Mouse (Mus musculus): Measurements from ENCODE around the gene Nop9. TPM values are rescaled to one million over a fixed set of nuclear protein-coding genes. Genes with fewer than 3 reads are reported as not detected.
A peak's percentile ranks its signal among the peaks of the same experiment; 100 is the strongest.

Gene Nop9
- polyA plus RNA-seq, 1 experiment: not detected

DNA sequence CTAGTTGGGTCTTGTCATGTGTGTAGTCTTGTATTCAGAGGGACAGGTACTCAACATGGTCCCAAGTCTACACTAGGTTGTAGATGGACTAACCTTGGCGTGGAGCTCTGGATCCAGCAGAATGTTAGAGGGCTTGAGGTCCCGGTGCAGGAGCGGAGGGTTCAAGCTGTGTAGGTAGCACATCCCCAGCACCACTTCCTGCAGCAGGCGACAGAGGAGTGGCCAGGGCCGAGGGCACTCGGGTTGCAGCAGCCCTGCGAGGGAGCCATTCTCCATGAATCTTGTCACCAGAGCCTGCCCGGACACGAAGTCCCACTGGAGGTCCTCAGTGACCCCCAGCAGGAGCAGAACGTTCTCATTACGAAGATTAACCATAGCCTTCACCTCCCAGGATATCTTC is 42.2 kb downstream of the Nop9 start:
- Histone ChIP-seq H3K4me1 (ENCODE audit: control insufficient read depth, insufficient read depth, low read length) (peaks cover 13% of the 10 kb centered on the region), H3K4me3 (ENCODE audit: insufficient read depth, low read depth, low read length) (no peak overlapping the region), H3K27ac (ENCODE audit: insufficient read depth, low read depth, low read length) (no peak overlapping the region)
- 58% methylated on average over 11 of the region's 11 CpGs for WGBS
- TF ChIP-seq CTCF (IDR thresholded peaks at IDR 0.05; ENCODE audit: insufficient read depth, low read depth, low read length) (no peak), POLR2A (IDR thresholded peaks at IDR 0.05; ENCODE audit: insufficient read depth, low read depth, low read length) (no peak)

DNA sequence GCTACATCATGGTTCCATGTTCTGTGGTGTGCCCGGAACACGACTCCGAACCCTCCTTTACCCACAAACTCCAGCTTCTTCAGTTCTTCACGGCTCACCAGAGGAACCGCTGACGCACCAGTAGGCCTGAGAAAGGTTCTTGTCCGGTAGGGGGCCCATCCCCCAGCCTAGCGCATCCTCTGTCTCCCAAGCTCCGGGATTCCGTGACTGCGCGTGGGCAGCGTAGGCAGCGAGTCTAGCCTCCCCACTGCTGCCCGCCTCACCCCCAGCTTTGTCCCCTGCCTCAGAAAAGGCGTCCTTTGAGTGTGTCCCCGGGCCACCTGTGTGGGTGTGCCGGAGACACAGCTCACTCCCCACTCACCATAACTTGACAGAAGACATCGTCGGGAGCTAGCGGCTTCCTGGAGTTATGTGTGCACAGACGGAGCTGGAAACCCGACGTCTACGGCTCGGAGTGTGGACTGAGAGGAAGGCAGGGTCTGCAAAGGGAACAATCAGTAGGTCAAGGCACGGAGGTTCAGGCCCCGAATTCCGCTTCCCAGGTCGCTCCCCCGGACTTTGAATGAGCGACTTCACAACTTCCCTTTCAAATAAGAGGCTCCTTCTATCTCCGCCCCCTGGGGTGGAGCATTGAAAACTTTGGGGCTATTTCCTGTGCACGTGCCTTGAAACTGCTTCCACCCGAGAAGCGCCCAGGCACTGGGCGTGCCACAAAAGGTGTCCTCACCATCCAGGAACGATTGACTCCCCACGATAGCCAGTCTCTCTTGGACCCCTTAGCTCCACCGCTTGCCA is 43.0 kb downstream of the Nop9 start, which contains the start of gene Ripk3:
Gene Ripk3, minus strand, starts transcription at position 610 of the 795 bp plus-strand sequence.
- H3K27ac ChIP-seq (ENCODE audit: insufficient read depth, low read depth, low read length): no peak within 1 kb of the TSS
- no peak for TF ChIP-seq POLR2A (IDR thresholded peaks at IDR 0.05; ENCODE audit: insufficient read depth, low read depth, low read length)
- TF ChIP-seq CTCF (IDR thresholded peaks at IDR 0.05; ENCODE audit: insufficient read depth, low read depth, low read length): no peak
- peaks cover 11% of the 10 kb centered on the region for H3K4me1 ChIP-seq (ENCODE audit: control insufficient read depth, insufficient read depth, low read length)
- peak within 1 kb of the TSS; percentile 2; the same call in 1 of the 2 replicates for H3K4me3 ChIP-seq (ENCODE audit: insufficient read depth, low read depth, low read length)
- WGBS: 9% methylated on average over 40 of the region's 40 CpGs

DNA sequence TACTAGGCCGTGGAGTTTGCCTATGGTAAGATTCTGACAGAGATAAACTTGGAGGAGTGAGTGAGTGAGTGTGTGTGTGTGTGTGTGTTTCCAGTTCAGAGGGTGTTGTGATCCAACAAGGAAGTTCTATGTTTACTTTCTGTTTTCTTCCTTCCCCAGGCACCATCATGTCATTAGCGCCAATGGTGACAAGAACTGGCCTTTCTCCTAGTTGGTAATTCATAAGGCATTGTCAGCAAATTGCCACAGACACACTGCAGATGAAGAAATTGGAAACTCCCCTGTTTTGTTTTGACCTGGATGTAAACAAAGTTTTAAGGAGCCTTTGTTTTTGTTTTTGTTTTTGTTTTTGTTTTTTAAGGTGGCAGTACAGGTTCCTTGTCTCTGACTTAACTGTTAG is 48.0 kb downstream of the Nop9 start:
- Histone ChIP-seq H3K27ac (ENCODE audit: insufficient read depth, low read depth, low read length) (no peak overlapping the region), H3K4me3 (ENCODE audit: insufficient read depth, low read depth, low read length) (no peak overlapping the region), H3K4me1 (ENCODE audit: control insufficient read depth, insufficient read depth, low read length) (peaks cover 4% of the 10 kb centered on the region; the same call in 1 of the 2 replicates)
- 73% methylated on average over 2 of the region's 2 CpGs for WGBS
- TF ChIP-seq POLR2A (IDR thresholded peaks at IDR 0.05; ENCODE audit: insufficient read depth, low read depth, low read length): no peak
- no peak for TF ChIP-seq CTCF (IDR thresholded peaks at IDR 0.05; ENCODE audit: insufficient read depth, low read depth, low read length)

DNA sequence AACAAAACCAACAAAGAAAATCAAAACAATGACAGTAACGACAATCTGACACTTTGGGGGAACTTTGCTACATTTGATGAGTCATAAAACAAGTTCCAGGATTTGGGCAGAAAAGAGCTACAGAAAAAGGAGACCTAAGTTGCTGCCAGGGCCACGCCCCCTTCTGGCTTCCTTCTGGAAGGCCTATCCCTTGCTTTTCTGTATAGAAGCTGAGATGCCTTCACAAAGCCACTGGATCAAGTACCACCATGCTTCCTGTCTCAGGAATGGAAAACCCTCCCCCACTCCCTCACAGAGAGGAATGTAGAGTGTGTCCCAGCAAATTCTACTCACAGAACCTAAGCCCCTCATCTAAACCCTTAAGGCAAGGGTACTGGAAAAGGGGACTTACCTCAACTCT is 48.5 kb downstream of the Nop9 start:
- 57% methylated on average over 2 of the region's 2 CpGs for WGBS
- no peaks in the 10 kb centered on the region for H3K4me1 ChIP-seq (ENCODE audit: control insufficient read depth, insufficient read depth, low read length)
- H3K27ac ChIP-seq (ENCODE audit: insufficient read depth, low read depth, low read length): no peak overlapping the region
- TF ChIP-seq POLR2A (IDR thresholded peaks at IDR 0.05; ENCODE audit: insufficient read depth, low read depth, low read length) (no peak), CTCF (IDR thresholded peaks at IDR 0.05; ENCODE audit: insufficient read depth, low read depth, low read length) (no peak)
- H3K4me3 ChIP-seq (ENCODE audit: insufficient read depth, low read depth, low read length): no peak overlapping the region

DNA sequence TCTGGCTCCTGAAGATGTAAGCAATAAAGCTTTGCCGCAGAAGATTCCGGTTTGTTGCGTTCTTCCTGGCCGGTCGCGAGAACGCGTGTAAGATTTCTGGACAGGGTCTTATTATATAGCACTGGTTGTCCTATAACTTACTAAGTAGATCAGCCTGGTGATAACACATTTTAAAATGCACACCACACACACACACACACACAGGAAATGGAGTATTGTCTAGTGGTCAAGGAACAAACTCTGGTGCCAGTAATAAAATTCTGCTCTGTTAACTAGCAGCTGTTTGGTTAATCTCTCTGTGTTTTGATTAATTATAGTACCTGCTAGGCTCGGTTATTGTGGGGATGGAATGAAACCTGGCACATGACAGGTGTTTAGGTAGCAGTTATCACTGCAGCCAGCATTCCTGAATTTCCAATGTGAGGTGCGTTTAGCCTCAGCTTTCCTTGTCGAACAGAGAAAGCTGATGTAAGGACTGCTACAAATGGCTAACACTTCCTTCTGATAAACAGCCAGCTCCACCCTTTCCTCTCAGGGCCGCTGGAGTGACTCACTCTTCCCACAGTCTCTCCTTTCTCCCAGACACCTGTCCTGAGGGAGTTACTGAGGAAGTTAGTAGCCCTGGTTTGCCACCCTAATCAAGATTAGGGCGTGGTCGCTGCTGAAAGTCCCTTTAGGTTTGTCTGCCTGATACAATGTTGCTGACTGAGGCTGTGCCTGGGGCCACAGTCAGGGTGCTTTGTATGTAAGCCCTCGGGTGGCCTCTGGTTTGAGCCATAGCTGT is 50.1 kb downstream of the Nop9 start:
- no peak for TF ChIP-seq CTCF (IDR thresholded peaks at IDR 0.05; ENCODE audit: insufficient read depth, low read depth, low read length)
- no peak for TF ChIP-seq POLR2A (IDR thresholded peaks at IDR 0.05; ENCODE audit: insufficient read depth, low read depth, low read length)
- WGBS: 80% methylated on average over 15 of the region's 15 CpGs
- H3K27ac ChIP-seq (ENCODE audit: insufficient read depth, low read depth, low read length): no peak overlapping the region

More for the DNA sequence above, 50.1 kb downstream of the Nop9 start:
- Histone ChIP-seq H3K4me1 (ENCODE audit: control insufficient read depth, insufficient read depth, low read length) (no peaks in the 10 kb centered on the region), H3K4me3 (ENCODE audit: insufficient read depth, low read depth, low read length) (no peak overlapping the region)

Other genes starting within 250 kb of the Nop9 start
- 357 TPM in 1 of 2 replicates, not detected in the other for gene Cpne6, start 235.2 kb upstream of the Nop9 start, polyA plus RNA-seq (2012; ENCODE audit: insufficient read depth, insufficient read length, low replicate concordance, missing spikeins)
- not detected in 2 replicates for gene Nrl, start 220.7 kb upstream of the Nop9 start, polyA plus RNA-seq (2012; ENCODE audit: insufficient read depth, insufficient read length, low replicate concordance, missing spikeins)
- gene Pck2, start 205.4 kb upstream of the Nop9 start, polyA plus RNA-seq (2012; ENCODE audit: insufficient read depth, insufficient read length, low replicate concordance, missing spikeins): not detected in 2 replicates
- gene Dcaf11, start 185.7 kb upstream of the Nop9 start, polyA plus RNA-seq (2012; ENCODE audit: insufficient read depth, insufficient read length, low replicate concordance, missing spikeins): not detected in 2 replicates
- gene A730061H03Rik, start 185.3 kb upstream of the Nop9 start, polyA plus RNA-seq (2012; ENCODE audit: insufficient read depth, insufficient read length, low replicate concordance, missing spikeins): not detected in 2 replicates
- gene Fitm1, start 170.1 kb upstream of the Nop9 start, polyA plus RNA-seq (2012; ENCODE audit: insufficient read depth, insufficient read length, low replicate concordance, missing spikeins): not detected in 2 replicates
- gene Psme1, start 167.6 kb upstream of the Nop9 start, polyA plus RNA-seq (2012; ENCODE audit: insufficient read depth, insufficient read length, low replicate concordance, missing spikeins): not detected in 2 replicates
- gene Emc9, start 160.4 kb upstream of the Nop9 start, polyA plus RNA-seq (2012; ENCODE audit: insufficient read depth, insufficient read length, low replicate concordance, missing spikeins): not detected in 2 replicates
- gene Psme2, start 154.6 kb upstream of the Nop9 start, polyA plus RNA-seq (2012; ENCODE audit: insufficient read depth, insufficient read length, low replicate concordance, missing spikeins): not detected in 2 replicates
- gene Rnf31, start 154.0 kb upstream of the Nop9 start, polyA plus RNA-seq (2012; ENCODE audit: insufficient read depth, insufficient read length, low replicate concordance, missing spikeins): not detected in 2 replicates
- not detected in 2 replicates for gene Irf9, start 142.1 kb upstream of the Nop9 start, polyA plus RNA-seq (2012; ENCODE audit: insufficient read depth, insufficient read length, low replicate concordance, missing spikeins)
- gene Rec8, start 127.7 kb upstream of the Nop9 start, polyA plus RNA-seq (2012; ENCODE audit: insufficient read depth, insufficient read length, low replicate concordance, missing spikeins): not detected in 2 replicates
- not detected in 2 replicates for gene Ipo4, start 109.7 kb upstream of the Nop9 start, polyA plus RNA-seq (2012; ENCODE audit: insufficient read depth, insufficient read length, low replicate concordance, missing spikeins)
- gene Gm49378, start 107.8 kb upstream of the Nop9 start, polyA plus RNA-seq (2012; ENCODE audit: insufficient read depth, insufficient read length, low replicate concordance, missing spikeins): not detected in 2 replicates
- gene Tm9sf1, start 101.9 kb upstream of the Nop9 start, polyA plus RNA-seq (2012; ENCODE audit: insufficient read depth, insufficient read length, low replicate concordance, missing spikeins): not detected in 2 replicates
- gene Tssk4, start 95.5 kb upstream of the Nop9 start, polyA plus RNA-seq (2012; ENCODE audit: insufficient read depth, insufficient read length, low replicate concordance, missing spikeins): not detected in 2 replicates
- not detected in 2 replicates for gene Mdp1, start 85.2 kb upstream of the Nop9 start, polyA plus RNA-seq (2012; ENCODE audit: insufficient read depth, insufficient read length, low replicate concordance, missing spikeins)
- not detected in 2 replicates for gene Gmpr2, start 73.8 kb upstream of the Nop9 start, polyA plus RNA-seq (2012; ENCODE audit: insufficient read depth, insufficient read length, low replicate concordance, missing spikeins)
- not detected in 2 replicates for gene Nedd8, start 73.6 kb upstream of the Nop9 start, polyA plus RNA-seq (2012; ENCODE audit: insufficient read depth, insufficient read length, low replicate concordance, missing spikeins)
- not detected in 2 replicates for gene Tinf2, start 63.9 kb upstream of the Nop9 start, polyA plus RNA-seq (2012; ENCODE audit: insufficient read depth, insufficient read length, low replicate concordance, missing spikeins)
- gene Tgm1, start 31.8 kb upstream of the Nop9 start, polyA plus RNA-seq (2012; ENCODE audit: insufficient read depth, insufficient read length, low replicate concordance, missing spikeins): not detected in 2 replicates
- not detected in 2 replicates for gene Rabggta, start 23.4 kb upstream of the Nop9 start, polyA plus RNA-seq (2012; ENCODE audit: insufficient read depth, insufficient read length, low replicate concordance, missing spikeins)
- gene Dhrs1, start within 50 bp of the Nop9 start, polyA plus RNA-seq (2012; ENCODE audit: insufficient read depth, insufficient read length, low replicate concordance, missing spikeins): not detected in 2 replicates
- gene Cideb, start 12.8 kb downstream of the Nop9 start, polyA plus RNA-seq (2012; ENCODE audit: insufficient read depth, insufficient read length, low replicate concordance, missing spikeins): not detected in 2 replicates
- not detected in 2 replicates for gene Ltb4r2, start 15.7 kb downstream of the Nop9 start, polyA plus RNA-seq (2012; ENCODE audit: insufficient read depth, insufficient read length, low replicate concordance, missing spikeins)
- gene Ltb4r1, start 20.3 kb downstream of the Nop9 start, polyA plus RNA-seq (2012; ENCODE audit: insufficient read depth, insufficient read length, low replicate concordance, missing spikeins): not detected in 2 replicates
- not detected in 2 replicates for gene Adcy4, start 38.4 kb downstream of the Nop9 start, polyA plus RNA-seq (2012; ENCODE audit: insufficient read depth, insufficient read length, low replicate concordance, missing spikeins)
- not detected in 2 replicates for gene Ripk3, start 43.2 kb downstream of the Nop9 start, polyA plus RNA-seq (2012; ENCODE audit: insufficient read depth, insufficient read length, low replicate concordance, missing spikeins)
- not detected in 2 replicates for gene Nfatc4, start 77.5 kb downstream of the Nop9 start, polyA plus RNA-seq (2012; ENCODE audit: insufficient read depth, insufficient read length, low replicate concordance, missing spikeins)
- not detected in 2 replicates for gene Nynrin, start 108.3 kb downstream of the Nop9 start, polyA plus RNA-seq (2012; ENCODE audit: insufficient read depth, insufficient read length, low replicate concordance, missing spikeins)
- not detected in 2 replicates for gene Cbln3, start 138.7 kb downstream of the Nop9 start, polyA plus RNA-seq (2012; ENCODE audit: insufficient read depth, insufficient read length, low replicate concordance, missing spikeins)
- not detected in 2 replicates for gene Khnyn, start 139.3 kb downstream of the Nop9 start, polyA plus RNA-seq (2012; ENCODE audit: insufficient read depth, insufficient read length, low replicate concordance, missing spikeins)
- not detected in 2 replicates for gene Sdr39u1, start 154.6 kb downstream of the Nop9 start, polyA plus RNA-seq (2012; ENCODE audit: insufficient read depth, insufficient read length, low replicate concordance, missing spikeins)
- not detected in 2 replicates for gene Cma1, start 199.0 kb downstream of the Nop9 start, polyA plus RNA-seq (2012; ENCODE audit: insufficient read depth, insufficient read length, low replicate concordance, missing spikeins)
- not detected in 2 replicates for gene Cma2, start 205.3 kb downstream of the Nop9 start, polyA plus RNA-seq (2012; ENCODE audit: insufficient read depth, insufficient read length, low replicate concordance, missing spikeins)